Mouse (Mus musculus): ENCODE results near the gene Zfp319.

The Zfp319 gene

GRCm38 (mm10) chr8:95310342-95310970, 21.3 kb downstream of the Zfp319 start, which contains the start of gene Tepp:
Gene Tepp, plus strand, starts transcription at chr8:95310566.
- DNase-seq (ENCODE audit: low spot score in 2 of 2) = no peak

DNA sequence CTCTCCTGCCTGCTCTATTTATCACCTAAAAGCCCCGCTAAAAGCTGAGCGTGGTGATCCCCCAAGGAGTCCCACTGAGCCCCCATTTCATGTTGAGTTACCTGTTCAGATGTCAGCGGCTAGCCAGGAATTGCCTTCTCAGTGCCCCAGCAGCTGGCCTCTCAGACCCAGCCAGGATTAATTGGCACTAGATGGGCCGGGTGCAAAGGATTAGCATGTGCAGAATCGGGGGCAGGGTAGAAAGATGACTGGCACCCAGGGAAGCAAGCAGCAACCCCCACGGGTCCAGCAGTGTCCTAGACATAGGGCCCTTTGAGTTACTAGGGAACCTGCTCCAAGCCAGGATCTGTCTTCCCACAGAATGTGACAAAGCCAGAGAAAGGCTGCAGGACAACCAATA, 25.3 kb downstream of the Zfp319 start, which contains the start of gene Cngb1:
Gene Cngb1, minus strand, starts transcription at position 155 of the 400 bp plus-strand sequence.
- no peak for DNase-seq (ENCODE audit: low spot score in 2 of 2)

DNA sequence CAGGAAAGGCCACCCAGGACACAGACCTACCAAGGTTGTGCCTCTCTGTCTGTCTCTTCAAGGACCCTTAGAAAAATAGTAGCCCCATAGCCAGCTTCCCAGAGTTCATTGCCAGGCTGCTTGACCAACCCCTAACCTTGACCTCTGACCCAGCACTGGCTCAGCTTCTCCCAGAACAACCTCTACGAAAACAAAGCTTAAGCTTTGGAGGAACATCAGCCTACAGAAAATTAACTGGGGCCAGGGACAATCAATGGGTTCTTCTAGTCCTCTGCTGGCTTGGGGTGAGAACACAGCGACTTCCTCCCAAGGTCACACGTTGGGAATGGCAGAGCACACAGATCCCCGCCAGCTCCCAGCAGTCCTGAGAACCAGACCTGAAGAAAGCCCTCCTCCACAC, 26.2 kb downstream of the Zfp319 start:
- no peak for DNase-seq (ENCODE audit: low spot score in 2 of 2)

DNA sequence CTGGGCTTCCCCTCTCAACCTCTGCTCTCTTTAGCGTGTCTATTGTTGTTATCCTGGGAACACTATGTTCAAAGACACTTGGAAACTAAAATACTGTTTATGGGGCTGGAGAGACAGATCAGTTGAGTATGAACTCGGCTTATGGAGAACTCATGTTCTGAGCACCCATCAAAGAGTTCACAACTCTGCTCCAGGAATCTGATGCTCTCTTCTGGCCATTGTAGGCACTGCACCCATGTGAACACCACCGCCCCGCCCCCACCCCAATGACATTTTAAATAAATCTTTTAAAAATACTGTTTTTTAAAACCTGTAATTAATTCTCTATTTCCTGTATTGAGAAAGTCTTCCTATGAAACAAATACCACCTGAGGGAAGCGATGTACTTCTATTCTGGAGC, 29.3 kb downstream of the Zfp319 start:
- no peak for DNase-seq (ENCODE audit: low spot score in 2 of 2)

- DNase-seq (ENCODE audit: low spot score in 2 of 2) = no peak
Measured at GRCm38 (mm10) chr8:95293891-95294290, 37.9 kb downstream of the Zfp319 start.

DNA sequence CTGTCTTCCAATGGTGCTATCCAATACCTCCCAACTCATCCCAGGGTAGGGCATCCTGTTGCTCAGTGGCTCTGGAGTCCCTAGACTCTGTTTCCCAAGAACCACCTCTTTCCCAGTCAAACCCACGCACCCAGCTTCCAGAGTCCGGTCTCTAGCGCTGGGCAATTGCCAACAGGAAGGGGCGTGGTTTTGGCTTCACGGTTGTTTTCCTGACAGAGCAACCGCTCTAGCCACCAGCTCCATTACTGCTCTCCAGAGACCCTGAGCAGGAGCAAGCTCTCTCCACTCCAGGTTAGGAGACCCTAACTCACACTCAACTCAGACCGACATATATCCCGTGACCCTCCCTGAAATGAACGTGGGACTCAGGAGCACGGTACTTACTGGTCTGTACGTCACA, 38.6 kb downstream of the Zfp319 start:
- DNase-seq (ENCODE audit: low spot score in 2 of 2) = peak; percentile 45 to 69

DNA sequence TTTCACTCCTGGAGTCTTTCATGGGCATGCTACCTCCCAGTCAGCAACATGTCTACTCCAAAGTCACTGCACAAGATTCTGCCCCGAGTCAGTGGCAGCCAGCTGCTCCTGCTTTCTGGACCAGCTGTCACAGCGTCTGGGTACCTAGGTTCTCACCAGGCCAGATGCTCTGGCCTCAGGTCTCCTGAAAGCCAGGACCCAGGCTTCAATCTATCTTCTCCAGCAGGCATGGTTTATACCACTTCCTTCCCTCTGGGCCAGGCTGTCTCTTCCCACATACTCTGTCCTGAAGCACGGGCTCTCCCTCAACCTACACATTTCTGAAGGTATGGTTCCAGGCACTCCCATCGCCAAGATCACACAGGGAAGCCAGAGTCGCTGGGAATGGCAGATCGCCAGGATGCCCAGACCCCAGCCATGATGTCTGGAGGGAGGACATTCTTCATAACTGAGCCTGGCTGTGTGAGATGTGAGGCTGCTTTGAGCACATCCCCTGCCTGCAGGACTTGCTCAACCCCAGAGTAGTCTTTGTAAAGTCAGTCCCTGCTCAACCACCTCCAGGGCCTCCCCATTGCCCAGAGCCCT, 42.6 kb downstream of the Zfp319 start:
- no peak for DNase-seq (ENCODE audit: low spot score in 2 of 2)

DNA sequence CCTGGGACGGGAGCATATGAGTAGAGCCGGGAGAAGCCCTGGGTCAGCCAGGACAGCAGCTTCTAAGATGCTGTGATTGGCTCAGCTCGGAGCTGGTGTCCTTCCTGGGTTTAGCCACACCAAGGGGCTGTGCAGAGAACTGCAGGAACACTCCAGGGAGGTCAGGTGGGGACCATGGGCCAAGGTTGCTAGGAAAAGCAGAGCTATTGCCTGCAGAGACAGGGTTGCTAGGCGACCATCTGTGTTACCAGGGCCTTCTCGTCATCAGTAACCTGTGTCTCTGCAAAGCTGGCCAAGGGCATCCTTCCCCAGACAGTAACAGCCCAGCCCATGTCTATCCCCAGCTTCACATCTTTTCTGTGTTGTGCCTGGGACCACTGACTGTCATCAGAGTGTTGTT, 50.3 kb downstream of the Zfp319 start:
- no peak for DNase-seq (ENCODE audit: low spot score in 2 of 2)
